Mouse (Mus musculus) embryonic facial prominence, embryonic 12.5 days (tissue): ENCODE measurements around the gene Ksr2. TPM values are rescaled to one million over a fixed set of nuclear protein-coding genes. Genes with fewer than 3 reads are reported as not detected.

Experiments used
- ATAC-seq: fragments of 200-750 bp; cut with Nextera tagmentation; 2 replicates; pipeline ENCODE4 v1.8.0; 2017; ENCODE audit not compliant: insufficient number of reproducible peaks, insufficient read depth, low FRiP score, low TSS enrichment
- H3K27ac ChIP-seq: fragments of 300-500 bp; sonication (generic); 2 replicates; pipeline ENCODE4 v1.5.1; 2016; ENCODE audit warnings: mild to moderate bottlenecking
- H3K27me3 ChIP-seq: fragments of 300-500 bp; sonication (generic); 2 replicates; pipeline ENCODE4 v1.6.1; 2016; ENCODE audit warnings: mild to moderate bottlenecking, moderate library complexity
- H3K36me3 ChIP-seq: fragments of 300-500 bp; sonication (generic); 2 replicates; pipeline ENCODE4 v1.6.1; 2016; ENCODE audit warnings: mild to moderate bottlenecking
- H3K4me1 ChIP-seq: fragments of 300-500 bp; sonication (generic); 2 replicates; pipeline ENCODE4 v1.6.1; 2016
- H3K4me2 ChIP-seq: fragments of 300-500 bp; sonication (generic); replicated peaks from 2 replicates; pipeline ENCODE4 v1.6.1; 2016; ENCODE audit warnings: mild to moderate bottlenecking, moderate library complexity
- H3K4me3 ChIP-seq: fragments of 300-500 bp; sonication (generic); 2 replicates; pipeline ENCODE4 v1.5.1; 2016; ENCODE audit warnings: mild to moderate bottlenecking
- H3K9ac ChIP-seq: fragments of 300-500 bp; sonication (generic); 2 replicates; pipeline ENCODE4 v1.6.1; 2016; ENCODE audit warnings: mild to moderate bottlenecking, moderate library complexity
- H3K9me3 ChIP-seq: fragments of 300-500 bp; sonication (generic); 2 replicates; pipeline ENCODE4 v1.6.1; 2016; ENCODE audit warnings: mild to moderate bottlenecking, moderate library complexity
- WGBS: fragments of 180-500 bp; shearing (Covaris S2); methylation state at CpG from one replicate; pipeline ENCODE4 v1.1.7; 2016; 5-methylcytosine and 5-hydroxymethylcytosine counted together
- polyA plus RNA-seq: library from polyadenylated mRNA; unstranded; fragments of >200 nt; fragmentation: Nextera tagmentation; extraction: Ambion mirVana; gene quantifications from 2 replicates; pipeline ENCODE4 v1.2.1, GENCODE M21; 2016

The Ksr2 gene
- polyA plus RNA-seq, 1 experiment from 2014 or later = 0.68 TPM

- H3K27me3 ChIP-seq = no peaks in the 10 kb centered on the region
- no peak overlapping the region for H3K9ac ChIP-seq
- H3K4me2 ChIP-seq = no peak overlapping the region
- WGBS = 63% methylated on average over 8 of the region's 8 CpGs
- H3K4me3 ChIP-seq = no peak overlapping the region
- no peaks in the 10 kb centered on the region for H3K9me3 ChIP-seq
- H3K4me1 ChIP-seq = no peaks in the 10 kb centered on the region
- H3K36me3 ChIP-seq = no peaks in the 10 kb centered on the region
- no peak for ATAC-seq
- no peak overlapping the region for H3K27ac ChIP-seq
Measured at GRCm38 (mm10) chr5:117455546-117455945, 41.7 kb downstream of the Ksr2 start.

- WGBS = 71% methylated on average over 9 of the region's 9 CpGs
- Histone ChIP-seq H3K4me3 (no peak overlapping the region), H3K9me3 (no peaks in the 10 kb centered on the region), H3K9ac (no peak overlapping the region), H3K4me2 (no peak overlapping the region), H3K4me1 (no peaks in the 10 kb centered on the region), H3K27me3 (no peaks in the 10 kb centered on the region), H3K27ac (no peak overlapping the region), H3K36me3 (no peaks in the 10 kb centered on the region)
- no peak for ATAC-seq
Measured at GRCm38 (mm10) chr5:117457121-117457520, 43.3 kb downstream of the Ksr2 start.

- no peak overlapping the region for H3K27ac ChIP-seq
- no peak overlapping the region for H3K9ac ChIP-seq
- no peaks in the 10 kb centered on the region for H3K4me1 ChIP-seq
- H3K9me3 ChIP-seq = no peaks in the 10 kb centered on the region
- H3K4me2 ChIP-seq = no peak overlapping the region
- no peak for ATAC-seq
- 73% methylated on average over 8 of the region's 8 CpGs for WGBS
- H3K27me3 ChIP-seq = no peaks in the 10 kb centered on the region
- H3K4me3 ChIP-seq = no peak overlapping the region
- H3K36me3 ChIP-seq = no peaks in the 10 kb centered on the region
Measured at GRCm38 (mm10) chr5:117457583-117457982, 43.8 kb downstream of the Ksr2 start.

DNA sequence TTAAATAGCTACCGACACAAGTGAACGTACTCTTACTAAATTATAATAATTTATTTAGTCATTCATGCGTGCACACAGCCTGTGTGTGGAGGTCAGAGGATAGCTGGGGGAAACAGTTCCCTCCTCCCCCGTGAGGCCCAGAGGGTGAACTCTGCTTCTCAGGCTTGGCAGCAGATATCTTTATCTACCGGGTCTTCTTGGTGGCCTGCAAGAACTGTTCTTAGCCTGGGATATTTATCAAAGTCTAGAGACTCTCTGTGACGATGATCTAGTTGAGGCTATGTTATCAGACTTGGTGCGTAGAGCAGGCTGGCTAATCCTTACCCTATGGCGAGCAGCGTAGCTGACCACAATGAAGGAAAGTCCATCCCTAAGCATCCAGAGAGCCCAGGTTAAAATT is 45.1 kb downstream of the Ksr2 start:
- no peak overlapping the region for H3K4me2 ChIP-seq

GRCm38 (mm10) chr5:117460261-117460660 is 46.5 kb downstream of the Ksr2 start:
- H3K9ac ChIP-seq = no peak overlapping the region
- H3K4me1 ChIP-seq = no peaks in the 10 kb centered on the region
- no peak overlapping the region for H3K27ac ChIP-seq
- H3K9me3 ChIP-seq = no peaks in the 10 kb centered on the region
- H3K4me3 ChIP-seq = no peak overlapping the region
- H3K27me3 ChIP-seq = no peaks in the 10 kb centered on the region
- ATAC-seq = no peak
- no peak overlapping the region for H3K4me2 ChIP-seq
- 92% methylated on average over 14 of the region's 14 CpGs for WGBS
- no peaks in the 10 kb centered on the region for H3K36me3 ChIP-seq

More for the DNA sequence above, 45.1 kb downstream of the Ksr2 start:
- Histone ChIP-seq H3K9ac (no peak overlapping the region), H3K27me3 (no peaks in the 10 kb centered on the region), H3K4me1 (no peaks in the 10 kb centered on the region), H3K27ac (no peak overlapping the region), H3K9me3 (no peaks in the 10 kb centered on the region), H3K4me3 (no peak overlapping the region), H3K36me3 (no peaks in the 10 kb centered on the region)
- WGBS = 74% methylated on average over 9 of the region's 9 CpGs
- ATAC-seq = no peak

DNA sequence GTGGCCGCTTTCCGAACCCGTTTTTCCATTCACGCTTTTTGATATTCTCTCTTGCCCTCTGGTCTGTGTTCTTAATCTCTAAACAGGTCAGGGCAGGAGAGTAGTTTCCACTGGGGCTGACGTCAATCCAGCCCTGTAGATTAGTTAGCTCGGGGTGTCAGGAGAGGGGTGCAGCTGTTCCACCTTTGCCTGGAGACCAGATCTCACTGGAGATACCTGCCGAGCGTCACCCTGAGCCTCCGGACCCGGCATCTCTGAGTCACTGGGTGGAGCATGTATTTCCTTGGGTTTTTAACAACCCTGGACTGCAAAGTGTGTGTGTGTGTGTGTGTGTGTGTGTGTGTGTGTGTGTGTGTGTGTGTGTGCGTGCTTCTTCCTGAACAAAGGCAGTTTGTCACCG is 53.3 kb downstream of the Ksr2 start:
- H3K4me2 ChIP-seq = no peak overlapping the region
- WGBS = 83% methylated on average over 12 of the region's 12 CpGs
- no peak overlapping the region for H3K27ac ChIP-seq
- H3K9me3 ChIP-seq = no peaks in the 10 kb centered on the region
- no peak overlapping the region for H3K9ac ChIP-seq
- H3K27me3 ChIP-seq = no peaks in the 10 kb centered on the region
- no peak for ATAC-seq
- no peaks in the 10 kb centered on the region for H3K36me3 ChIP-seq
- H3K4me3 ChIP-seq = no peak overlapping the region
- H3K4me1 ChIP-seq = no peaks in the 10 kb centered on the region

- ATAC-seq = no peak
- H3K27ac ChIP-seq = no peak overlapping the region
- no peak overlapping the region for H3K4me2 ChIP-seq
- H3K27me3 ChIP-seq = no peaks in the 10 kb centered on the region
- H3K4me3 ChIP-seq = no peak overlapping the region
- H3K4me1 ChIP-seq = no peaks in the 10 kb centered on the region
- no peak overlapping the region for H3K9ac ChIP-seq
- WGBS = 91% methylated on average over 4 of the region's 4 CpGs
- H3K9me3 ChIP-seq = no peaks in the 10 kb centered on the region
- H3K36me3 ChIP-seq = no peaks in the 10 kb centered on the region
Measured at GRCm38 (mm10) chr5:117468961-117469360, 55.2 kb downstream of the Ksr2 start.

- no peak overlapping the region for H3K9ac ChIP-seq
- no peak for ATAC-seq
Measured at GRCm38 (mm10) chr5:117469572-117469971, 55.8 kb downstream of the Ksr2 start.

GRCm38 (mm10) chr5:117481162-117481561 is 67.4 kb downstream of the Ksr2 start:
- WGBS = 72% methylated on average over 3 of the region's 3 CpGs
- H3K9me3 ChIP-seq = no peaks in the 10 kb centered on the region
- H3K4me1 ChIP-seq = no peaks in the 10 kb centered on the region

More at GRCm38 (mm10) chr5:117469572-117469971, 55.8 kb downstream of the Ksr2 start:
- no peaks in the 10 kb centered on the region for H3K36me3 ChIP-seq
- no peaks in the 10 kb centered on the region for H3K4me1 ChIP-seq
- no peak overlapping the region for H3K27ac ChIP-seq
- H3K4me3 ChIP-seq = no peak overlapping the region
- WGBS = 86% methylated on average over 8 of the region's 8 CpGs
- no peak overlapping the region for H3K4me2 ChIP-seq
- no peaks in the 10 kb centered on the region for H3K27me3 ChIP-seq
- H3K9me3 ChIP-seq = no peaks in the 10 kb centered on the region

DNA sequence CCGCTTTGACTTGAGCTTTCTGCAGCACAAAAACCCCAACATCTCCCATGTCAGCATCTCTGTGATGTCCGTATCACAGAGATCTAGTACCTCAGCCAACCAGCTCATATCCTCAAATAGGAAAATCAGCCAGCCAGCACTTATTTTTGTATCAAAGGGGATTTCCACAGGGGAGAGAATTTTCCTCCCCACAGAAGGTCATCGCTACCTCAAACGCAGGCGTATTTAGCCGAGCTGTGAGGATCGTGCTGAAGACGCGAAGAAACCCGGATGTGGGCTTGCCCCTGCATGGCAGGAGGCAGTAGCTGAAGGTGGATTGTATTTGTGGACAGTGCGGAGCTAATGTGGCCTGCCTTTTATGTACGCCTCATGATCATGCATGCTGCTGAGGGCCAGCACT is 67.8 kb downstream of the Ksr2 start:
- Histone ChIP-seq H3K4me2 (no peak overlapping the region), H3K9ac (no peak overlapping the region), H3K9me3 (no peaks in the 10 kb centered on the region), H3K27ac (no peak overlapping the region), H3K27me3 (no peaks in the 10 kb centered on the region), H3K4me1 (no peaks in the 10 kb centered on the region), H3K4me3 (no peak overlapping the region), H3K36me3 (no peaks in the 10 kb centered on the region)
- WGBS = 90% methylated on average over 12 of the region's 12 CpGs
- no peak for ATAC-seq

More at GRCm38 (mm10) chr5:117481162-117481561, 67.4 kb downstream of the Ksr2 start:
- Histone ChIP-seq H3K9ac (no peak overlapping the region), H3K27ac (no peak overlapping the region), H3K4me3 (no peak overlapping the region), H3K4me2 (no peak overlapping the region), H3K27me3 (no peaks in the 10 kb centered on the region), H3K36me3 (no peaks in the 10 kb centered on the region)
- no peak for ATAC-seq

- no peaks in the 10 kb centered on the region for H3K4me1 ChIP-seq
- no peaks in the 10 kb centered on the region for H3K27me3 ChIP-seq
- H3K36me3 ChIP-seq = no peaks in the 10 kb centered on the region
- no peak for ATAC-seq
- H3K27ac ChIP-seq = no peak overlapping the region
- no peaks in the 10 kb centered on the region for H3K9me3 ChIP-seq
- no peak overlapping the region for H3K4me2 ChIP-seq
- H3K4me3 ChIP-seq = no peak overlapping the region
- no peak overlapping the region for H3K9ac ChIP-seq
- WGBS = 78% methylated on average over 11 of the region's 11 CpGs
Measured at GRCm38 (mm10) chr5:117482013-117482412, 68.2 kb downstream of the Ksr2 start.

GRCm38 (mm10) chr5:117485411-117485810 is 71.6 kb downstream of the Ksr2 start:
- no peaks in the 10 kb centered on the region for H3K4me1 ChIP-seq
- no peak for ATAC-seq
- H3K9me3 ChIP-seq = no peaks in the 10 kb centered on the region
- no peak overlapping the region for H3K9ac ChIP-seq
- no peaks in the 10 kb centered on the region for H3K36me3 ChIP-seq
- H3K4me3 ChIP-seq = no peak overlapping the region
- no peak overlapping the region for H3K4me2 ChIP-seq
- H3K27ac ChIP-seq = no peak overlapping the region
- WGBS = 73% methylated on average over 6 of the region's 6 CpGs
- H3K27me3 ChIP-seq = no peaks in the 10 kb centered on the region

DNA sequence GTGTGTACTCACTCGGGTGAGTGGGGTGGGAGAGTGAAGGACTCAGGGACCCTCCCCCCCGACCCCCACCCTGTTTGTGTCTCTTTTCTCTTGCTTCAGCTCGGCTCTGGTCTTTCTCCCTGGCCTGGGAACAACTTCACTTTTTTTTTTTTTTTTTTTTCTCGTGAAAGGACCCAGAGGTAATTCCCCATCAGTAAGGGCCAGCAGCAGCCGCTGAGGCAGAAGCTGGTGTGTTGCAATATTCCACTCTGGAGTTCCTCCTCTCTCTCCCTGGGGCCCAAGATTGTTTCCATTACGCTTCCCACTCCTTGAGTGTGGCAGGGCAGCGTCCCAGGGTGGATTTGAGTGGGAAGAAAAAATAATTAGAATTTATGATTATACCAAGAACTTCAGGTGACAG is 72.3 kb downstream of the Ksr2 start:
- Histone ChIP-seq H3K9me3 (no peaks in the 10 kb centered on the region), H3K27ac (no peak overlapping the region), H3K27me3 (no peaks in the 10 kb centered on the region), H3K4me2 (no peak overlapping the region), H3K4me1 (no peaks in the 10 kb centered on the region), H3K4me3 (no peak overlapping the region), H3K9ac (no peak overlapping the region), H3K36me3 (no peaks in the 10 kb centered on the region)
- no peak for ATAC-seq
- 68% methylated on average over 7 of the region's 7 CpGs for WGBS
